Mouse (Mus musculus) G1E-ER4 (cell line): ENCODE results near the gene Ccdc162. TPM values are rescaled to one million over a fixed set of nuclear protein-coding genes. Genes with fewer than 3 reads are reported as not detected.

Experiments
- GATA1 ChIP-seq: IDR thresholded peaks from one replicate; pipeline ENCODE4 v1.8.0; 2012; ENCODE audit warnings: low read length, inconsistent platforms
- polyA plus RNA-seq: library from polyadenylated mRNA; stranded (reverse); fragments of >175 nt; gene quantifications from 2 replicates; pipeline ENCODE4 v1.2.3, GENCODE M21; 2012

Gene Ccdc162
- polyA plus RNA-seq, 1 experiment, result not detected

DNA sequence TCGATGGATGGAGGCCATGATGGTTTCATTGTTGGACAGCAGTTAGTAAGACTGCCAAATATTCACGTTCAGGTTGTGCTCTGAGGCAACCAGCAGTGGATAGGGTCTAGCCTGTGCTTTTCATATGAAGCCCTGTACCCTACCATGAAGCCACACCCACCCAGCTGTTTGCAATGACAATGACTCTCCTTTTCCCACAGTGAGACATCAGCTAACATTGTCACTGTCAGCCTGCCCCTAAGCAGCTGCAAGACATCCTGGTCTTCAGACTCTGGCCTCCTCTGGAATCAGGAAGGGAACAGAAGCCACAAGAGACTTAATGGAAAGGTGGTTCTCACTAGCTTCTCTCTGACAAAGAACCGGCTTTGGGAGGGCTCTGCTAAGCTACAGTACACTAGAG, 107.9 kb downstream of the Ccdc162 start:
- TF ChIP-seq GATA1, result no peak

DNA sequence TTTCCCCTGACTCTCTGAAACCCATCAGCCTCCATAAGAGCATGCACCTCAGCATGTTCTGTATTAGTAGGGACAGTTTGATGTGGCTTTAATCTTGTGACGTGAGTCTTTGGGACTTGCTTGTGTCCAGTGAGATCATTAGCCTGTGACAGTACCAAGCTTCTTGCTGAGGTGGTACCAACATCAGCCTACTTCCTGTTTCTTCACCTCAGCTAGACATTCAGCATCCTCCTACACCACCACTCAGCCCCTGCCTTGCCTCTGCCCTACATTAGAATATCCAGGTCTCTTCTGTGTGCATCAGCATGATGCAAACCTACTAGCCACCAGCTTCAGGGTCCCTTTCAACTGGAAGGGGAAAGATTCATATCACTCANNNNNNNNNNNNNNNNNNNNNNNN, 113.8 kb downstream of the Ccdc162 start:
- no peak for TF ChIP-seq GATA1

DNA sequence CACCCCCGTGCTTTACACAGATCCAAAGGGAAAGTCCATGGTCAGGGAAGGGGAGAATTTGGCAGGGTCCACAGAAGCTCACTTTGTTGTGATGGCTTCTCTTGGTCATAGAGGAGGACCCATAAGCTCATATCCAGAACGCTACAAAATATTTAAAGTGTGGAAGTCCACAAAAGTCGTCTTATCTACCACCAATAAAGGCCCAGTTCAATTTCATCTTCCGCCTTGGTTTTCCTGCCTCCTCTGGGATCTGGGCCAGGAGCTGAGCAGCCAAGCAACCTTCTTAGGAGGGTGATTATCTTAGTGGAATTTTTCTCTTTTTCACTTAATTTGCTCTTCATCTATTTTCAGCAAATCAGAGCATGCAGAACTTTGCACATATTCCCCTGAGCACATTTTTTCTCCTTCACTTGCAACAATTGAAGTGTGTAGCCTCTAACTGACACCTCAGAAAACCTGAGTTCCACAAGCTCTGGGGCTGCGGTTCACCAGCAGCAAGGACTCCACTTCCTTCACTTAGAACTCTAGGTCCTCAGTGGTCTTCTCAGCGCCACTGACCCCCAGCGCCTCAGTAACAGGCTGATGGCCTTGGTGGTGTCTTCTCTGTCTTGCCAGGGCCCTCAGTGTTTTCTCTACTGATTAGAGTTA, 114.4 kb downstream of the Ccdc162 start:
- TF ChIP-seq GATA1, result no peak

DNA sequence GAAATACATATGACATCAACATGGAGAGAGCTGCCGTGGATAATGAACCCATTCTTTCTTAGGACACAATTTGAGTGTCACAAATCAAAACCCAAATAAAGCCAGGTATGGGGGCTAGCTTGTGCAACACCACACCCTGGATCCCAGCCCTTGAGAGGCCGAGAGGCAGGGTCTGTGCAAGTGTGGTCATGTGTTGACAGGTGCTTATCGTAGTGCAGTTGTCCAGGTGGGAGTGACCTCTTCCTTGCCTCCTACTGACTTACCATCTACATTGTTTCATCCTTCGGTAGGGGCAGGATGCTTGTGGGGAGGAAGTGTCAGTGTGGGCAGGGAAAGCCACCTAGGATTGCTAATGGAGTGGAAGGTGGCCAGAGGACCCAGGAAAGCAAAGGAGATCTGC, 115.1 kb downstream of the Ccdc162 start:
- TF ChIP-seq GATA1, result no peak

DNA sequence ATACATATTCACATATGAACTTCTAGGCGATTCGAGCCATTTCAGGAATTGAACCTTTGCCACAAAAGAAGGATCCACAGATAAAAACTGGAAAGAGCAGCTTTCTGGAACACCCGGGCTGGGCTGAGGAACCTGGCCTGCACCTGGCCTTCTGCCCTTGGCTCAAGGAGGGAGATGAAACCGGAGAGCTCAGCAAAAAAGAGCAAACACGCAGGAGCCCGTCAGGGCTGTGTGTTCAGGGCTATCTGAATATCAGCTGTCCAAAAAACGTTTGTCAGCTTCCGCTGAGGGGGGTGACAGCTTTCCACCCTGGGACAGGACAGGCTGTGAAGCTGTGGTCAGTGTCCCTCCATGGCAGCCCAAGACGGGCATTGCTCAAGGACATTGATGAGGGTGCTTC, 117.4 kb downstream of the Ccdc162 start:
- TF ChIP-seq GATA1, result no peak

DNA sequence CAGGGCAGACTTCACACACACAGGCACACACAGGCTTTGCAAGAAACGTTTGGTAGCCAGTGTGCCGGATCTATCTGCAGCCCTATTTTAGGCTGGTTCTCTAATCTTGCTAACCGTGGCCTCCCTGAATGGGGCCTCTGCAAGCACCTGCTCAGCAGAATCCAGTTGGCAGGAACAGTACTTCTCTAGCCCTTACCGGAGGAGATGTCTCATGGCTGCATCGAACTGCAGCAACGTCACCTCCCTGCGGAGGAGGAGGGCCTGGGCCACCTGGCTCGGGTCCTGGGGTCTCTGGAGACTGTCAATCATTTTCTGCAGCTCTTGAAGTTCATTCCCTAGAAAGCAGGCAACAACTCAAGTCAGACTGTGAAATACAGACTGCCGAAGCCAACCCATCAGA, 118.2 kb downstream of the Ccdc162 start:
- no peak for TF ChIP-seq GATA1

DNA sequence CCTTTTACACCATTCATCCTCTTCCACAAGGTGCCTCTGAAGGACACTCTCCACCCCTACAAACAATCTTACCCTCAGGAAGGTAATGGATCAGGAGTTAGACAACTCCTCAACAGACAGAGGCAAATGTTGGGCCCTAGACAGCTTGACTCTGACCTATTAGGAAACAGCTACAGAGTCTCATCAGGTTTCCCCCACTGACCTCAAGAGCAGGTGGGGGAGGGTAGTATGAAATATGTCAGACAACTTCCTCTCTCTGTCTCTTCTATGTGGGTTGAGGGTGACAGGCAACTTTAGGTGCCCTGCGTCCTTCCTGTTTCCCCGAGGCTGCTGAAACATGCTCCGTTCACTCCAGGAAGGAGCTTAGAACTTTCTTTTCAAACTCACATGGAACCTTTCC, 120.9 kb downstream of the Ccdc162 start:
- TF ChIP-seq GATA1, result no peak

DNA sequence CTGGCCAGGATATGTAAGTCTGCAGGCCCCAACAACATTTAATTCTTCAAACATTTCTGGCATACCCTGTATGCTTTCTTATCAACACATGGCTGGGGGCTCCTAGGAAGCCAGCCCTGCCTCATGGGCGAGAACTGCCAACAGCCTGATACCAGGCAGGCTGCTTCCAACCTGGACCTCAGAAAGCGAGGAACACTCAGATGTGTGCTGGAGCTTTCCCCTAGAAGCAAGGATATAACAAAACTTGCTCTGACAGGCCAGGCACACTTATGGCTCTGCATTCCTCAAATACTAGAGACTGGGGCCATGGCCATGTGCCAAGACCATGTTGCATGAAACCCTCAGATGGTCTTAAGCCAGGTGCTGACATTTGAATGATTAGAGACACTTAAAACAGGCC, 121.5 kb downstream of the Ccdc162 start:
- TF ChIP-seq GATA1, result no peak

DNA sequence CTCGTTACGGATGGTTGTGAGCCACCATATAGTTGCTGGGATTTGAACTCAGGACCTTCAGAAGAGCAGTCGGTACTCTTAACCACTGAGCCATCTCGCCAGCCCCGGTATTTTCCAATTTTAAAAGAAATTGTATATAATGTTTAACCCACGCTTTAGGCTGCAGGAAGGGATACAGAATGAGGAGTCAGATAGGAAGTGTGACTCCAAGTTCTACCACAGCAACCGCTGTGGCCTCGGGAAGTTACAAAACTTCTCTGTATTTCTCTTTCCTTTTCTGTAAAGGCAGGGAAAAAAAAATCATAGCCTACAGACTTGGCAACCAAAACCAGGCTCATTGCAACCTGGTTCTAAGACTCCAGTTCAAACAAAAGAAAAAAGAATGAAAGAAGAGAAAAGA, 122.0 kb downstream of the Ccdc162 start:
- no peak for TF ChIP-seq GATA1

DNA sequence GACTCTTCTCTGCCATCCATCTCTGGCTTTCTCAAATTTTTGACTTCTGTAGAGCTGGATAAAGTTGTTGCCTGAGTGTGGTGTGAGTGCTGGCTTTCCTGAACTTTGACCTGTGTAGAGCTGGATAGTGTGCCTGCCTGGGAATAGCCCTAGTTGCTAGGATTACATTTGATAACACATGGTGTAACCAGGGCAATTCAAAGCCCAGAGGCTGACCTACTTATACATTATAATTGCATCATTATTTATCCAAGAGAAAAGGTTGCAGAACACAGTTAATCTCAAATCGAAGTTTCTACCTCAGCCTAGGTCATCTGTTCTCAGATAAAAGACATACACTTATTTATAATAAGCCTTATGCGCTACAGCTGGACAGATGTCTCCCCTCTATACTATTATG, 127.8 kb downstream of the Ccdc162 start:
- TF ChIP-seq GATA1, result no peak

DNA sequence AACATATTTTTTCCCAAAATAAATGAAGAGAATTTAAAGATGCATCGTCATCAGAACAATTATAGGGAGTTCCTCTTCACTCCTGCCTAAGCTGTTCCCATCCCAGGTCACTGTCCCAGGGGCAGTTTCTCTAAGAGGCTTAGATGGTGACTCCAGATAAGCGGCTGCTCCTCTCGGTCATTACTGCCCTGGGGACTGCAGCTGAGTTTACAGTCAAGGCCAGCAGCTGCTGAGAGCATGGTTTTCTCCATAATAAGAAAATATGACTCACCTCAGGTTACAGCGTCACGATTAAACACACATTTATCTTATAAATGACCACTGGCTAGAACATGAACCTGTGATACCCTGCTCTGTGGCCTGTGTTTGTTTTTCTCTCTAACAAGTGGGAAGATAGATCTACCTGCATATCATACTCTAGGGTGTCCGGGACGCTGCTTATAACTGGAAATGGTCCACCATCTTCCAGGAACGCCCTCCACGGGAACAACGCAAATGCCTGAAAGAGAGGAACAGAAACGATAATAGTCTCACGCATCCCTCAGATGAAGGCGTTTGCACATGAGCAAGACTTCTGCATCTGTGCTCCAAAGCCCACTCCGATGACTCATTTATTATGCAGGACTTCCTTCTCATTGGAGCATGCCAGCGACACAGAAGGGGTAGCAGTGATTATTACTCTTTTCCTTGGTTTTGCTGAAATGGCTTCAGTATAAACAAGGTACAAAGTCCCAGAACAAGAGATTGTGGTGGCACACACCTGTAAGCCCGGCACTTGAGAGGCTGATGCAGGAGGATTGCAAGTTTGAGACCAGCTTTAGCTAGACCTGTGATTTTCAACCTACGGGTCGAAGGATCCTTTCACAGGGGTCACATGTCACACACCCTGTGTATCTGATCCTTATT, 129.2 kb downstream of the Ccdc162 start:
- no peak for TF ChIP-seq GATA1

DNA sequence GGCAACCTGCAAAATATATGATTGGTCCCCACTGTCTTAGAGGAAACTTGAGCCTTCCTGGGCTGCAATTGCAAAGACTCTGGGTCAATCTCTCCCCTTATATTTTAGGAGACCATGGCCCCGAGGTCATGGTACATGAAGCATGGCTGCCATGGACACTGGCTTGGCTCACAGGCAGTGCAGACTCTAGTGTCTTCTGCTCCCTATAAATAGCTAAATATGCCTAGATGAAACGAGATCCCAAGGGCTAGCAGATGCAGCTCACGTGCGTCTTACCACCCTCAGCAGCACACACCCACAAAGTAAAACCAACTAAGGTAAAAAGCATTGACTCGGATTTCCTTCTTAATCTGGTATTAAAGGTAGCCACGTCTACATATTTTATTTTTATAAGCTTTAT, 133.1 kb downstream of the Ccdc162 start:
- no peak for TF ChIP-seq GATA1

DNA sequence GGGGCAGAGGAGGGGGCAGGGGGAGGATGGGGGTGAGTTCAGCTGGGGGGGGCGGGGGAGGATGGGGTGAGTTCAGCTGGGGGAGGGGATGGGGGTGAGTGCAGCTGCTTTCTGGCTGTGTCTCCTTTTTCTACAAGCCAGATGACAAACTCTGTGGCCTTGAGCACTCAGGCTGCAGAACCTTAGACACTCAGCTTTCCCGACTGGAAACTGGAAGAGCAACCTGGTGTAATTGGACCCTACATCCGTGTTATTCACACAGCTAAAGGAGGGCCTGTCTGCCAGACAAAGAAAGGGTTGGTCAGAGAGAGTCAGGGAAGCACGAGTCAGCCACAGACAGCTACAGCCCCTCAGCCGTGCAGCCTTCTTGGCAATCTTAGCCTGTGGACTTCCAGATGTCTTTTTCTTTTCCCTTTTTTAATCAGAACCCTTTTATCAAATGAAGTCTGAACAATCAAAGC, 133.5 kb downstream of the Ccdc162 start:
- no peak for TF ChIP-seq GATA1

DNA sequence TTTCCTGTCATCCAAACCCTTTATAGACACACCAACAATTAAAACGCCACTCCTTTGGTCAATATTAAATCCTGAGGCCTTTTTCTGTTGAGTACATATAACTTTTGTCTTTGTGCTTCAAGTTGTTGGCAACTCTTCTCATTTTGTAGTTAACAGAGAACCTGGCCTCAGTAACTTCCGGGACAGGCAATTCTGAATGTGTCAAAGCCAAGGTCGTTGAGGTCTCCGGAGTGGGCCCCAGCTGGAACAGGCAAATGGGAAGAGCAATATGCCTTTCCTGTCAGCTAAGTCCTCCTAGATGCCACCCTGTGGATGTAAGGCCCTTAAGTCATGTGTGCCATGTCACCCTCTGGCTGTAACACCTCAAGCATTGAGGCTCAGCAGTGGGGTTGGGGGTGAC, 136.0 kb downstream of the Ccdc162 start:
- TF ChIP-seq GATA1, result no peak

DNA sequence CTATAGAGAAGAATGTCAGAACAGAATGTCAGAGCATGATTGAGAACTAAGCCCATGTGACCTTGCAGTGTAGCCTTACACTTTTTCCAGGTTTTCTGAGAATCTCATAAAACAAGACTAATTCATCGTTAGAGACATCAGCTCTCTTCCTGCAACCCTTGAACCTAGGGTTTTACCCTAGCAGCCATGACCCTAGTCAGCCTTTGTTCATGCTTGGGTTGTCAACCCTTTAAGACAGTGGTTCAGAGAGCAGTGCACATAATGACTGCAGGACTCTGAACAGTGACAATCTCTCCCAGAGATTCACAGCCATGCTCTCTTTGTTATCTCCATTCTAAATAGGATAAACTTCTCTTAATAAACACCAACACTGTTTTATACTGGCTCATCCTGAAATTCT, 137.9 kb downstream of the Ccdc162 start:
- no peak for TF ChIP-seq GATA1

DNA sequence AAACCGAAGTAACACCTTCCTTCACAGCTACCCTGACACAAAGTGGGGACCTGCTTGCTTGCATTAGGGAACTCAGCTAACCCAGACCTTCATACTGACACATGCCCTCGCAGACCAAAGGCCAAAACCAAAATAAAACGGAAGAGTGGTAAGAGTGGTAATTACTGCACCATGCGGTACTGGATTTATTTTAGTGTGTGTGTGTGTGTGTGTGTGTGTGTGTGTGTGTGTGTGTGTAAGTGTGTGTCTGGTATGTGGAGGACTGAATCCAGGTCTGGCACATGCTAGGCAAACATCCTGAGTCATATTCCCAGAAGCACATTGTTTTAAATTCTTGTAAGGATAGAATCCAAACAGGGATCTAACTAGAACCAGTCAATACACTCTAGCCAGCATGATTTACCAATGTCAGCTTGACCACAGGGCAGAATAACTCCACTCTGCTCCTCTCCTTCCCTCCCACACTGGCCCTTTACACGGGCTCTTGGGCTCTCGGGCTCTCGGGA, 140.1 kb downstream of the Ccdc162 start:
- TF ChIP-seq GATA1, result no peak
